Mouse (Mus musculus) G1E (cell line): ENCODE data around the gene Gm10097.

Experiments used
- CTCF ChIP-seq: IDR thresholded peaks from 2 replicates; pipeline ENCODE4 v1.5.1; 2012; ENCODE audit warnings: low read depth, low read length, inconsistent platforms, mixed read lengths
- POLR2AphosphoS5 ChIP-seq: IDR thresholded peaks from 2 replicates; pipeline ENCODE4 v1.6.1; 2012; ENCODE audit warnings: low read depth, low read length, inconsistent platforms; ENCODE audit not compliant: insufficient replicate concordance
- TAL1 ChIP-seq: conservative IDR thresholded peaks from 2 replicates; pipeline ENCODE4 v1.6.1; 2012; ENCODE audit warnings: low read depth, low read length, inconsistent platforms, mixed read lengths

- TF ChIP-seq CTCF (no peak), TAL1 (no peak), POLR2AphosphoS5 (no peak)
Measured at GRCm38 (mm10) chr10:5045671-5046070, 23.3 kb upstream of the Gm10097 start.
